Mouse (Mus musculus) R1 (cell line): ENCODE results near the gene Flnb.

Source experiments
- DNase-seq: peaks from one replicate; pipeline ENCODE4 v3.0.0-alpha.2; 2018; ENCODE audit warnings: low read depth, low spot score

Flnb gene

GRCm38 (mm10) chr14:7863199-7863598, 45.4 kb downstream of the Flnb start:
- no peak for DNase-seq

- no peak for DNase-seq
These were observed 46.2 kb downstream of the Flnb start for GRCm38 (mm10) chr14:7863871-7864505.

GRCm38 (mm10) chr14:7864506-7864899, 46.7 kb downstream of the Flnb start:
- DNase-seq: no peak

- no peak for DNase-seq
These were observed 49.5 kb downstream of the Flnb start for GRCm38 (mm10) chr14:7867224-7867623.

- DNase-seq: no peak
These were observed 50.1 kb downstream of the Flnb start for GRCm38 (mm10) chr14:7867841-7868240.

- DNase-seq: no peak
These were observed 52.0 kb downstream of the Flnb start for GRCm38 (mm10) chr14:7869796-7870195.

GRCm38 (mm10) chr14:7873552-7873951, 55.8 kb downstream of the Flnb start:
- DNase-seq: no peak

- DNase-seq: no peak
These were observed 56.7 kb downstream of the Flnb start for GRCm38 (mm10) chr14:7874495-7874894.

- DNase-seq: no peak
These were observed 60.2 kb downstream of the Flnb start for GRCm38 (mm10) chr14:7877957-7878356.

GRCm38 (mm10) chr14:7880389-7880788, 62.6 kb downstream of the Flnb start:
- no peak for DNase-seq

- DNase-seq: no peak
These were observed 63.8 kb downstream of the Flnb start for GRCm38 (mm10) chr14:7881533-7881932.

- no peak for DNase-seq
These were observed 64.3 kb downstream of the Flnb start for GRCm38 (mm10) chr14:7882050-7882449.

GRCm38 (mm10) chr14:7884158-7884557, 66.4 kb downstream of the Flnb start:
- no peak for DNase-seq

GRCm38 (mm10) chr14:7884841-7885240, 67.1 kb downstream of the Flnb start:
- no peak for DNase-seq

- no peak for DNase-seq
These were observed 67.8 kb downstream of the Flnb start for GRCm38 (mm10) chr14:7885540-7885939.

GRCm38 (mm10) chr14:7886008-7886407, 68.3 kb downstream of the Flnb start:
- no peak for DNase-seq

- no peak for DNase-seq
These were observed 69.4 kb downstream of the Flnb start for GRCm38 (mm10) chr14:7887171-7887570.

GRCm38 (mm10) chr14:7888294-7888693, 70.5 kb downstream of the Flnb start:
- no peak for DNase-seq

- DNase-seq: no peak
These were observed 71.3 kb downstream of the Flnb start for GRCm38 (mm10) chr14:7888811-7889651.

- DNase-seq: no peak
These were observed 72.1 kb downstream of the Flnb start for GRCm38 (mm10) chr14:7889834-7890233.

- DNase-seq: no peak
These were observed 73.6 kb downstream of the Flnb start for GRCm38 (mm10) chr14:7891401-7891800.

GRCm38 (mm10) chr14:7896126-7896525, 78.4 kb downstream of the Flnb start:
- DNase-seq: peak; percentile 50

- no peak for DNase-seq
These were observed 78.9 kb downstream of the Flnb start for GRCm38 (mm10) chr14:7896699-7897098.
